12 mouse cellular contexts compared by ENCODE assay signal in genomic region chr10:76634094-76634571, GRCm38 (mm10). TPM values are rescaled to one million over a fixed set of nuclear protein-coding genes. Genes with fewer than 3 reads are reported as not detected.
DNase-seq lines count a peak whose midpoint lies in the region; ATAC-seq and TF ChIP-seq lines count a peak whose summit lies in the region.
"Had no signal": no experiment of that assay in that cellular context is flagged by ENCODE, and none has a peak within 500 bp of the region (broad histone marks: within the 10 kb centered on the region; RNA-seq: fewer than 3 reads in every experiment).

No protein-coding gene starts in this region.

- no peak for TF ChIP-seq EP300 in stomach, postnatal 0 days (optimal IDR thresholded peaks at IDR 0.05)

- H3K4me1 ChIP-seq in midbrain, embryonic 10.5 days = peaks cover 16% of the 10 kb centered on the region
- H3K4me1 ChIP-seq in midbrain, embryonic 11.5 days (ENCODE audit: control insufficient read depth, insufficient read depth, low read length) = no peaks in the 10 kb centered on the region
- H3K4me1 ChIP-seq in lung, embryonic 14.5 days (ENCODE audit: insufficient read depth) = peaks cover 23% of the 10 kb centered on the region
- H3K4me1 ChIP-seq in stomach, postnatal 0 days (replicated peaks; ENCODE audit: control insufficient read depth, insufficient read depth) = no peaks in the 10 kb centered on the region

- no peaks in the 10 kb centered on the region for H3K27me3 ChIP-seq in midbrain, embryonic 10.5 days (ENCODE audit: low read depth, poor library complexity, severe bottlenecking)
- H3K27me3 ChIP-seq in midbrain, embryonic 11.5 days (ENCODE audit: control insufficient read depth, insufficient read depth, low read length) = no peaks in the 10 kb centered on the region
- no peaks in the 10 kb centered on the region for H3K27me3 ChIP-seq in lung, embryonic 14.5 days (ENCODE audit: insufficient read depth, low read length)
- no peaks in the 10 kb centered on the region for H3K27me3 ChIP-seq in stomach, postnatal 0 days (ENCODE audit: control insufficient read depth, insufficient read depth, low read length)

- intact Hi-C loops in left cerebral cortex, postnatal 36 days (cut with DNase I) = no loop called here

- no peak overlapping the region for H3K4me3 ChIP-seq in midbrain, embryonic 10.5 days
- H3K4me3 ChIP-seq in midbrain, embryonic 11.5 days (ENCODE audit: low read depth, low read length) = no peak overlapping the region
- no peak overlapping the region for H3K4me3 ChIP-seq in lung, embryonic 14.5 days (ENCODE audit: low read depth, low read length)
- H3K4me3 ChIP-seq in stomach, postnatal 0 days (ENCODE audit: low read depth, low read length) = no peak overlapping the region

- no peaks in the 10 kb centered on the region for H3K36me3 ChIP-seq in midbrain, embryonic 10.5 days
- H3K36me3 ChIP-seq in midbrain, embryonic 11.5 days (ENCODE audit: control insufficient read depth, insufficient read depth, low read length) = no peaks in the 10 kb centered on the region
- H3K36me3 ChIP-seq in lung, embryonic 14.5 days (ENCODE audit: insufficient read depth) = no peaks in the 10 kb centered on the region
- no peaks in the 10 kb centered on the region for H3K36me3 ChIP-seq in stomach, postnatal 0 days (ENCODE audit: control insufficient read depth, insufficient read depth, low read length)
- H3K36me3 ChIP-seq: G1E had no signal

- ATAC-seq in midbrain, embryonic 11.5 days (ENCODE audit: low FRiP score) = no peak
- ATAC-seq in lung, embryonic 14.5 days (ENCODE audit: insufficient read depth) = peak; percentile 58
- peak; percentile 51; the same call in 1 of the 2 replicates for ATAC-seq in stomach, postnatal 0 days (ENCODE audit: low FRiP score, low TSS enrichment)

- no peaks in the 10 kb centered on the region for H3K9me3 ChIP-seq in midbrain, embryonic 10.5 days (replicated peaks)
- no peaks in the 10 kb centered on the region for H3K9me3 ChIP-seq in midbrain, embryonic 11.5 days (ENCODE audit: control insufficient read depth, low read length)
- H3K9me3 ChIP-seq in lung, embryonic 14.5 days (ENCODE audit: low read depth, low read length) = no peaks in the 10 kb centered on the region
- H3K9me3 ChIP-seq in stomach, postnatal 0 days (ENCODE audit: control insufficient read depth, low read length) = no peaks in the 10 kb centered on the region
- H3K9me3 ChIP-seq: G1E had no signal

- no peak overlapping the region for H3K9ac ChIP-seq in midbrain, embryonic 11.5 days (ENCODE audit: low read length)
- no peak overlapping the region for H3K9ac ChIP-seq in lung, embryonic 14.5 days
- H3K9ac ChIP-seq in stomach, postnatal 0 days (ENCODE audit: low read length) = no peak overlapping the region

- no peak overlapping the region for H3K4me2 ChIP-seq in midbrain, embryonic 11.5 days
- no peak overlapping the region for H3K4me2 ChIP-seq in lung, embryonic 14.5 days
- H3K4me2 ChIP-seq in stomach, postnatal 0 days (replicated peaks; ENCODE audit: low read depth) = no peak overlapping the region

- H3K27ac ChIP-seq in midbrain, embryonic 10.5 days (replicated peaks) = 0 out of 2 replicates have a peak overlapping the region, but pooled peaks have one; percentile 30
- H3K27ac ChIP-seq in midbrain, embryonic 11.5 days (ENCODE audit: low read depth, low read length) = no peak overlapping the region
- peak overlapping the region; percentile 84 for H3K27ac ChIP-seq in lung, embryonic 14.5 days (ENCODE audit: low read depth)
- peak overlapping the region; percentile 81 for H3K27ac ChIP-seq in stomach, postnatal 0 days (replicated peaks)

- DNase-seq in embryo, embryonic 10.5 days (ENCODE audit: low spot score) = peak; percentile 22
- DNase-seq in embryo, embryonic 10 days (ENCODE audit: low spot score) = no peak
- no peak for DNase-seq in midbrain, embryonic 10.5 days (ENCODE audit: low spot score)
- DNase-seq in midbrain, embryonic 11.5 days (ENCODE audit: low spot score, missing footprints) = no peak
- DNase-seq in lung, embryonic 14.5 days = peak; percentile 59
- no peak for DNase-seq in stomach, postnatal 0 days (ENCODE audit: low spot score)
- DNase-seq in kidney, postnatal 4 days = no peak
- no peak for DNase-seq in left cerebral cortex, postnatal 36 days (ENCODE audit: low spot score in 2 of 2)
- DNase-seq: thymus, adult 2 months had no signal

- WGBS in midbrain, embryonic 10.5 days = 65% methylated on average over 7 of the region's 7 CpGs
- WGBS in midbrain, embryonic 11.5 days = 54% methylated on average over 7 of the region's 7 CpGs
- WGBS in lung, embryonic 14.5 days = 46% methylated on average over 7 of the region's 7 CpGs
- WGBS in stomach, postnatal 0 days = 31% methylated on average over 7 of the region's 7 CpGs

- TF ChIP-seq CTCF in lung, embryonic 14.5 days (IDR thresholded peaks at IDR 0.05; ENCODE audit: low read depth) = no peak
- TF ChIP-seq CTCF in stomach, postnatal 0 days (IDR thresholded peaks at IDR 0.05; ENCODE audit: low read depth) = no peak

RNA-seq across cellular contexts. Expression of gene Col6a2, which starts 10.7 kb away (rescaled TPM):
- 8.6 and 13.8 TPM in 2 replicates for polyA plus RNA-seq in midbrain, embryonic 10.5 days (2016; fragmentation: Nextera tagmentation; extraction: Ambion mirVana)
- 10.7 and 10.8 TPM in 2 replicates for polyA plus RNA-seq in midbrain, embryonic 11.5 days (2014; fragmentation: Nextera tagmentation; extraction: Ambion mirVana)
- 168 and 170 TPM in 2 replicates for polyA plus RNA-seq in lung, embryonic 14.5 days (2014; fragmentation: Nextera tagmentation; extraction: Ambion mirVana)
- 145 TPM in 2 replicates for polyA plus RNA-seq in stomach, postnatal 0 days (2015; fragmentation: Nextera tagmentation; extraction: Ambion mirVana)
- total RNA-seq in left cerebral cortex, postnatal 36 days (2021) = 10 to 100 TPM in 1 of 2 experiments, 1 to 10 TPM in 1; 7.4 to 10.1 TPM
- total RNA-seq: hematopoietic stem cell, adult 5-6 weeks had no signal
- polyA plus RNA-seq: G1E had no signal

RNA-seq across cellular contexts. Expression of gene Ftcd, which starts 58.7 kb away (rescaled TPM):
- polyA plus RNA-seq in midbrain, embryonic 10.5 days (2016; fragmentation: Nextera tagmentation; extraction: Ambion mirVana) = 0.04 TPM in 1 of 2 replicates, not detected in the other
- polyA plus RNA-seq in midbrain, embryonic 11.5 days (2014; fragmentation: Nextera tagmentation; extraction: Ambion mirVana) = not detected in 2 replicates
- polyA plus RNA-seq in lung, embryonic 14.5 days (2014; fragmentation: Nextera tagmentation; extraction: Ambion mirVana) = 0.12 TPM in 1 of 2 replicates, not detected in the other
- 0.22 and 0.42 TPM in 2 replicates for polyA plus RNA-seq in stomach, postnatal 0 days (2015; fragmentation: Nextera tagmentation; extraction: Ambion mirVana)
- not detected for total RNA-seq in left cerebral cortex, postnatal 36 days (2021)
- total RNA-seq: hematopoietic stem cell, adult 5-6 weeks; layer of hippocampus, postnatal 25 days had no signal
- polyA plus RNA-seq: G1E had no signal

Comparison
In these comparisons a context has a peak if more than half of its experiments do, and no peak if none do; other contexts are left out.
1. DNase-seq: peak in embryo, embryonic 10.5 days (single experiment) and lung, embryonic 14.5 days (single experiment); none in embryo, embryonic 10 days (single experiment), midbrain, embryonic 10.5 days (single experiment), midbrain, embryonic 11.5 days (single experiment), stomach, postnatal 0 days (single experiment), kidney, postnatal 4 days (0 of 2) and left cerebral cortex, postnatal 36 days (0 of 2).